Mouse (Mus musculus) forebrain, embryonic 16.5 days (tissue): ENCODE data around the gene Ccdc159. TPM values are rescaled to one million over a fixed set of nuclear protein-coding genes. Genes with fewer than 3 reads are reported as not detected.

ENCODE experiments used
- ATAC-seq: fragments of 200-750 bp; cut with Nextera tagmentation; 2 replicates; pipeline ENCODE4 v1.8.0; 2017; ENCODE audit warnings: mild to moderate bottlenecking, moderate library complexity
- H3K27ac ChIP-seq: fragments of 300-500 bp; sonication (generic); 2 replicates; pipeline ENCODE4 v1.5.1; 2014; ENCODE audit warnings: low read length, control low read depth
- H3K27me3 ChIP-seq: fragments of 300-500 bp; sonication (generic); replicated peaks from 2 replicates; pipeline ENCODE4 v1.6.1; 2014; ENCODE audit warnings: low read length; ENCODE audit not compliant: control insufficient read depth, insufficient read depth
- H3K36me3 ChIP-seq: fragments of 300-500 bp; sonication (generic); 2 replicates; pipeline ENCODE4 v1.6.1; 2014; ENCODE audit not compliant: control insufficient read depth, insufficient read depth
- H3K4me1 ChIP-seq: fragments of 300-500 bp; sonication (generic); replicated peaks from 2 replicates; pipeline ENCODE4 v1.6.1; 2014; ENCODE audit warnings: low read length; ENCODE audit not compliant: control insufficient read depth, insufficient read depth
- H3K4me2 ChIP-seq: fragments of 300-500 bp; sonication (generic); 2 replicates; pipeline ENCODE4 v1.6.1; 2014; ENCODE audit warnings: mild to moderate bottlenecking, low read length, control low read depth
- H3K4me3 ChIP-seq: fragments of 300-500 bp; sonication (generic); replicated peaks from 2 replicates; pipeline ENCODE4 v1.5.1; 2014; ENCODE audit warnings: mild to moderate bottlenecking, low read length, control low read depth
- H3K9ac ChIP-seq: fragments of 300-500 bp; sonication (generic); replicated peaks from 2 replicates; pipeline ENCODE4 v1.6.1; 2014; ENCODE audit warnings: low read depth, low read length, control low read depth
- H3K9me3 ChIP-seq: fragments of 300-500 bp; sonication (generic); 2 replicates; pipeline ENCODE4 v1.6.1; 2016; ENCODE audit warnings: low read length; ENCODE audit not compliant: control insufficient read depth
- WGBS: fragments of 180-500 bp; shearing (Covaris S2); extraction: QIAGEN DNeasy Blood & Tissue Kit; methylation state at CpG from one replicate; pipeline ENCODE4 v1.1.7; 2014; 5-methylcytosine and 5-hydroxymethylcytosine counted together
- polyA plus RNA-seq: library from polyadenylated mRNA; unstranded; fragments of >200 nt; fragmentation: Nextera tagmentation; extraction: Ambion mirVana; gene quantifications from 2 replicates; pipeline ENCODE4 v1.2.1, GENCODE M21; 2015

The Ccdc159 gene
- polyA plus RNA-seq, 1 experiment from 2014 or later = 11.9 TPM

DNA sequence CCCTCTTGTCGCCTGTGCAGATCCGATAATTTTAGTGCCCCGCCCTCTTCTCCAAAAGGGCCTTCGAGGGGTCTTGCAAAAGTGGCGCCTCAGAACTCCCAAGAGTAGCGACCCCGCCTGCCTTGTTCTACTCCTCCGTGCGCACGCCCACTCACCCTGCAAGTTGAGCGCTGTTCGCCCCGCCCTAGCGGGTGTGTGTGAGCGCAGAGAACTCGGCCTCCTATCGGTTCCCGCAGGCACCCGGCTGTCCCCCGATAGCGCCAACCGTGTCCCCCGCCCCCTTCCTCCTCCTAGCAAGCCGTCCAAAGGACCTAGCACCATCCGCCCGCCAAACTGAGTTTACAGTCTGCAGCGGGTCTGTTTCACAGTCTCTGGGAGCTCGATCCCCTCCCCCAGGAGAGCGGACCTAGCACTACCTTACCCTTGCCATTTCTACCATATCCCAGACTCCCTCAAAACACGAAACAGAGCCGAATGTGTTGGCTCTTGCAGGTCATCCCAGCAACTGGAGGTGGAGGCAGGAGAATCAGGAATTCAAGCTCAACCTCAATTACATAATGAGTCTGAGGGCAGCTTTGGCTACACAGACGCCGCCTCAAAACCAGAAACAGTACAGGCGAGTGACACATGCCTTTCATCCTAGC lies 35.3 kb downstream of the Ccdc159 start:
- peak overlapping the region; percentile 47 for H3K9ac ChIP-seq
- H3K4me3 ChIP-seq = peak overlapping the region; percentile 44
- peaks cover 16% of the 10 kb centered on the region for H3K4me1 ChIP-seq
- H3K36me3 ChIP-seq = no peaks in the 10 kb centered on the region
- H3K27ac ChIP-seq = no peak overlapping the region
- no peaks in the 10 kb centered on the region for H3K9me3 ChIP-seq
- H3K4me2 ChIP-seq = peak overlapping the region; percentile 76
- H3K27me3 ChIP-seq = peaks cover 38% of the 10 kb centered on the region
- peak; percentile 79 for ATAC-seq
- 3% methylated on average over 34 of the region's 34 CpGs for WGBS

DNA sequence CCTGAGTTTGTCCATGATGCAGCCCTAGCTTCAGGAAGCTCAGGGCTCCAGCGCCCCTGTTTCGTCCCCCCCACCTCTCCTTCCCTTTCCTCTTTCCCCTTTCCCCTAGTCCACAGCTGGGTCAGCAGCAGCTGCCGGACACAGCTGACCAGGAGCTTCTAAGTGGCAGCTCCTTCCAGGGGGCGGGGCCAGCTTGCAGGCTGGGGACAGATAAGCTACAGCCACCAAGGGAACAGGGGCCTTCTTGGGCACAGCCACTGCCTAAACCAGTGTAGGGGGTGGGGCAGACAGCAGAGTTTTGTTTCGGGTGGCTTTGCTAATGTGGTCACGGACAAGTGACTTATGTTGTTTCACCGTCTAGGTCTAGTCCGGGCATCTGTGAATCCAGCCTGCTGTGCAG lies 36.1 kb downstream of the Ccdc159 start, which contains the start of gene Epor:
Gene Epor, minus strand, starts transcription at position 90 of the 400 bp plus-strand sequence.
- peak within 1 kb of the TSS; percentile 47 for H3K9ac ChIP-seq
- no peaks in the 10 kb centered on the region for H3K9me3 ChIP-seq
- no peaks in the 10 kb centered on the region for H3K36me3 ChIP-seq
- ATAC-seq = no peak
- peak within 1 kb of the TSS; percentile 44 for H3K4me3 ChIP-seq
- H3K27me3 ChIP-seq = peaks cover 38% of the 10 kb centered on the region
- peak within 1 kb of the TSS; percentile 76 for H3K4me2 ChIP-seq
- peaks cover 16% of the 10 kb centered on the region for H3K4me1 ChIP-seq
- no peak within 1 kb of the TSS for H3K27ac ChIP-seq
- WGBS = 29% methylated on average over 8 of the region's 8 CpGs

DNA sequence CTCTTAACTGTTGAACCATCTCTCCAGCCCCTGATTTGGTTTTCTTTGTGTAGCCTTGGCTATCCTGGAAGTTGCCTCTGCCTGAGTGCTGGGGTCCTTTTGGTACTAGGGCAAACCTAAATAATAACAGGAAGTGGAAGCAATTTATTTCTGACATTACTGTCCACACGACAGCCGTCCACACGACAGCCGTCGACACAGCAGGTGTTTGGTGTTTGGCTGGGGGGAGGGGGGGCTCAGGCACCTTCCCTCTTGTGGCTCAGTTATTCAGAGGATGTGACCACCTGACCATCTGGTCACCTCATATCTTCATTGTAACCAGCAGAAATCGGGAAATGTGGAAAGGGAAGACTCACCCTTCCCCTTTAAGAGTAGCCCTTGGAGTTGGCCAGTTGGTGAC lies 41.6 kb downstream of the Ccdc159 start:
- no peak overlapping the region for H3K4me2 ChIP-seq

DNA sequence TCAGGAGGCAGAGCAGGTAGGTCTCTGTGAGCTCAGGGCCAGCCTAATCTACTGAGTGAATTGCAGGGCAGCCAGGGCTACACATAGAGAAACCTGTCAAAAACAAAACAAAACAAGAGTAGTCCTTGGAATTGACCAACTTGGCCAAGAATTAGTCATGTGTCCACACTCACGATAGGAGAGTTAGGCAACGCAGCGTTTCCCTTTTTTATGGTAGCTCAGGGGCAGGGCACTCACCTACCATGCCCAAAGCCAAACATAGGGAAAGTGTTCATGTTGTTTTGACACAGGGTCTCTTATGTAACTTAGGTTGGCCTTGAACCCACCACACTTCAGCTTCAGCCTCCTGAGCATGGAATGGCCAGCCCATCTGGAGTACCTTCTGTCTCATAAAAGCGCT lies 42.0 kb downstream of the Ccdc159 start:
- 94% methylated on average over 4 of the region's 4 CpGs for WGBS
- Histone ChIP-seq H3K4me2 (no peak overlapping the region), H3K9me3 (no peaks in the 10 kb centered on the region), H3K27ac (no peak overlapping the region), H3K9ac (no peak overlapping the region), H3K4me1 (no peaks in the 10 kb centered on the region), H3K36me3 (no peaks in the 10 kb centered on the region), H3K4me3 (no peak overlapping the region), H3K27me3 (no peaks in the 10 kb centered on the region)
- ATAC-seq = no peak

More for the DNA sequence above, 41.6 kb downstream of the Ccdc159 start:
- H3K9me3 ChIP-seq = no peaks in the 10 kb centered on the region
- H3K36me3 ChIP-seq = no peaks in the 10 kb centered on the region
- no peaks in the 10 kb centered on the region for H3K4me1 ChIP-seq
- H3K9ac ChIP-seq = no peak overlapping the region
- no peaks in the 10 kb centered on the region for H3K27me3 ChIP-seq
- 64% methylated on average over 6 of the region's 6 CpGs for WGBS
- no peak overlapping the region for H3K27ac ChIP-seq
- no peak for ATAC-seq
- no peak overlapping the region for H3K4me3 ChIP-seq

DNA sequence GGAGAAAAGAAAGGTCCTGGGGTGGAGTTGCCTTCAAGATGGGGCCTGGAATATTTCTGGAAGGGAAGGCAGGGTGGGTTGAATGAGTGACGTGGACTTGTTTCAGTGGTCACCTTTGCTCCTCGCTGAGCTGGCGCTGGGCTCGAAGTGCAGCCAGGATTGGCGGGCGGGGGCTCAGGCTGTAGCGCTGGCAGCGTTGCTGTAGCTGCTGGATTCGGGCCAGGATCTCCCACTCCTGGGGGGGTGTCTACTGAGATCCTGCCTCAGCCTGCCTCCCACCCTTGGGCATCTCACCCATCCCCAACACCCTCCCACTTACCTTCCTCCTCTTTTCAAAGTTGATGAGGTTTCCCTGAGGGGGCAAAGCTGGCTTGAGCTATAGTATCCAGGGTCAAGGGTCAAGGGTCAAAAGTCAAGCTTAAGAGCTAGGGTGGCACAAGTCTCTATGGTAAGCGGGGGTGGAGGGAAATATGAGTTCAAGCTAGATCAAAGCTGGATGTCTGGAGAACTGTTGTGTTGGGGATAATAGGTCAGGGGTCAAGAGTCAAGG lies 49.4 kb downstream of the Ccdc159 start:
- Histone ChIP-seq H3K4me2 (no peak overlapping the region), H3K9me3 (no peaks in the 10 kb centered on the region), H3K27ac (no peak overlapping the region), H3K27me3 (no peaks in the 10 kb centered on the region), H3K4me3 (no peak overlapping the region), H3K9ac (no peak overlapping the region), H3K36me3 (no peaks in the 10 kb centered on the region), H3K4me1 (peaks cover 7% of the 10 kb centered on the region; the same call in 1 of the 2 replicates)
- no peak for ATAC-seq
- whole genome bisulfite sequencing = 72% methylated on average over 7 of the region's 10 CpGs

DNA sequence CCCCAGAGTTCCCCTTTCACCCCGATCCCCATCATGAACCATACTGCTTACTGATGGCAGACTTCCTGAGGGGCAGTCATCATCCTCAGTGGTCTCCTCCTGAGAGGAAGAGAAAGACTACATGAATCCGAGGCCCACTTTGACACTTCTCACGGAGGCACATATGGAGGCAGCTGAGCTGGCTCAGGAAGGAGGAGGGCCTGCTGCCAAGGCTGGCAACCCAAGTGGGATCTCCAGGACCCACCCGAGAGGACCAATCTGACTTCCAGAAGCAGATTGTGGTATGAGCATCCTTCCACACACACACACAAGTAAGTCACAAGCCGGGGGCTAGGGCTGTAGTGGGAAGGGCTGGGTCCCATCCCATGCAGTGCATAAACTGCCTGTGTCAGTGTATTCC lies 50.1 kb downstream of the Ccdc159 start:
- Histone ChIP-seq H3K4me3 (no peak overlapping the region), H3K36me3 (no peaks in the 10 kb centered on the region), H3K27ac (no peak overlapping the region), H3K9me3 (no peaks in the 10 kb centered on the region), H3K27me3 (no peaks in the 10 kb centered on the region), H3K9ac (no peak overlapping the region), H3K4me1 (peaks cover 7% of the 10 kb centered on the region; the same call in 1 of the 2 replicates), H3K4me2 (no peak overlapping the region)
- WGBS = 57% methylated on average over 5 of the region's 5 CpGs
- ATAC-seq = 0 out of 2 replicates have a peak, but pooled peaks have one; percentile 26

DNA sequence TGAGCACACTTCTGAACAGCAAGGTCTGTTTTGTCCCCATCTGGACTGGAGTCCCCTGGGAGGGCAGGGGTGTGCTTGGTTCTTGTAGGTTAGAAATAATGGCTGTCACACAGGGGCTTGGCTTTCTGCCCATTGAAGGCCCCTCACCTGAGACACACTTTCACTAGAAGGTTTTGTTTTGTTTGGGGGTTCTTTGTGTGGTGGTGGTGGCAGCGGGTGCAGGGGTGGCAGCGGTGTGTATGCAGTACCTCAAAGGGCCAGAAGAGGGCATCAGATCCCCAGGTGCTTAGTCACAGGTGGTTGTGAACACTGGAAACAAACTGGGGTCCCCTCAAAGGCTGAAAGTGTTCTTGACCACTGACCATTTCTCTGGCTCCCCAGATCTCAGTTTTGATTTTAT lies 50.7 kb downstream of the Ccdc159 start:
- Histone ChIP-seq H3K9me3 (no peaks in the 10 kb centered on the region), H3K27ac (no peak overlapping the region), H3K4me3 (no peak overlapping the region), H3K4me2 (no peak overlapping the region), H3K36me3 (no peaks in the 10 kb centered on the region), H3K9ac (no peak overlapping the region), H3K27me3 (no peaks in the 10 kb centered on the region), H3K4me1 (peaks cover 7% of the 10 kb centered on the region; the same call in 1 of the 2 replicates)
- WGBS = 26% methylated on average over 2 of the region's 2 CpGs
- no peak for ATAC-seq

DNA sequence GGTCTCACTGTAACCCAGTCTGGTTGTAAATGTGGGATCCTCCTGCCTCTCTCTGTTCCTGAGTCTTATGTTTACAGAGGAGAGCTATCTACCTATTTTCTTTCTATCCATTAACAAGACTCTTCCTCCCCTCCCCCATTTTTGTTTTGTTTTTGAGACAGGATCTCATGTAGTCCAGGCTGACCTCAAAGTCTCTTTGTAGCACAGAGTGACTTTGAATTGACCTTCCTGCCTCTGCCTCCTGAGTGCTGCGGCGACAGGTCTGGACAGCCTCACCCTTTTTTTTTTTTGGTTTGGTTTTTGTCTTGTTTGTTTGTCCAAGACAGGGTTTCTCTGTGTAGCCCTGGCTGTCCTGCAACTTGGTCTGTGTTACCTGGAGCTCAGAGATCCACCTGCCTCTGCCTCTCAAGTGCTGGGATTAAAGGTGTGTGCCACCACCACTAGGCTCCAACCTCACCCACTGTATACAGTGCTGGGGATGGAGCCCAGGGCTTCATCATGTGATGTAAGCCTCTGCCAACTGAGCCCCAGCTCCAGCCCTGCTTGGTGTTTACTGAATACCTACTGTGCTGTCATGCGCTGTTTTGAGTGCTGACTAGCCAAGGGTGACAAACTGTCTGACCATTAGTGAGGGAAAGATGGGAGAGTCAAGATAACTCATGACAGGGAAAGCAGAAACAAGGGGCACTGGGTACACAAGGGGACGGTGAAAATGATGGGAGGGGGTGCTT lies 51.3 kb downstream of the Ccdc159 start:
- H3K4me1 ChIP-seq = peaks cover 7% of the 10 kb centered on the region; the same call in 1 of the 2 replicates
- H3K4me3 ChIP-seq = no peak overlapping the region
- ATAC-seq = no peak
- 93% methylated on average over 4 of the region's 4 CpGs for WGBS
- H3K27me3 ChIP-seq = no peaks in the 10 kb centered on the region
- H3K4me2 ChIP-seq = no peak overlapping the region
- no peak overlapping the region for H3K9ac ChIP-seq
- no peaks in the 10 kb centered on the region for H3K36me3 ChIP-seq
- no peaks in the 10 kb centered on the region for H3K9me3 ChIP-seq
- no peak overlapping the region for H3K27ac ChIP-seq

DNA sequence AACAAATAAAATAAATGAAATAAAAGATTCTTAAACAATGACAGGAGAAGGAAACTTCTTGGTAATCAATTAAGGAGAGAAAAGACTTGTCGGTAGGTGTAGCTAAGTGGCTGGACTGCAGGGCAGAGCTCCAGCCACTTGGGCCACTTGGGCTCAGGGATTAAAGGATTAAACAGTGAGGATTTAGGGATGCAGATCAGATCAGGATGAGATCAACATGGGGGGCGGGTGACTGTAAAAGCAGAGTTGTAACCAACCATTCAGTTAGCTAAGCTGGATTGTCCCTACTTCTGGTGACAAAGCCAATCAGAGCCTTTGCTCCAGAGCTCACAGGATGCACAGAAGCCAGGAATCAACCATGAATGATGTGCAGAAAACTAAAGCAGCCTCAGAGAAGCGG lies 56.6 kb downstream of the Ccdc159 start:
- no peak overlapping the region for H3K9ac ChIP-seq
- ATAC-seq = no peak
- H3K4me3 ChIP-seq = no peak overlapping the region
- 6% methylated on average over 3 of the region's 3 CpGs for WGBS
- H3K27me3 ChIP-seq = peaks cover 22% of the 10 kb centered on the region
- H3K4me1 ChIP-seq = peaks cover 11% of the 10 kb centered on the region
- H3K9me3 ChIP-seq = no peaks in the 10 kb centered on the region
- no peak overlapping the region for H3K27ac ChIP-seq
- no peak overlapping the region for H3K4me2 ChIP-seq
- no peaks in the 10 kb centered on the region for H3K36me3 ChIP-seq
